Mouse (Mus musculus) ES-E14 (cell line): ENCODE results near the gene Os9. TPM values are rescaled to one million over a fixed set of nuclear protein-coding genes. Genes with fewer than 3 reads are reported as not detected.
"Not testable (repeated sequence)": the region's sequence is repeated elsewhere in the genome, so short reads cannot be mapped to it uniquely, and the experiment has no call there.

Source experiments
- DNase-seq: peaks from one replicate; pipeline ENCODE4 v3.0.0-alpha.2; 2013; ENCODE audit warnings: low read depth, low spot score
- H3K27ac ChIP-seq: 2 replicates; pipeline ENCODE4 v1.5.1; 2012; ENCODE audit warnings: low read depth, mild to moderate bottlenecking, low read length, moderate library complexity, mixed read lengths; ENCODE audit not compliant: poor library complexity, insufficient read depth, severe bottlenecking
- H3K36me3 ChIP-seq: 2 replicates; pipeline ENCODE4 v1.6.1; 2012; ENCODE audit warnings: mild to moderate bottlenecking, low read length, moderate library complexity, mixed read lengths; ENCODE audit not compliant: control insufficient read depth, poor library complexity, insufficient read depth, severe bottlenecking
- H3K4me1 ChIP-seq, 2 experiments: fragments of 150-350 bp in 1 of 2; sonication (generic) in 1 of 2; 2 replicates each; pipeline ENCODE4 v1.6.1; 2012; ENCODE audit warnings: low read length in 2 of 2, mild to moderate bottlenecking in 1 of 2, mixed read lengths in 1 of 2; ENCODE audit not compliant: control insufficient read depth in 2 of 2, insufficient read depth in 2 of 2, poor library complexity in 1 of 2
- H3K4me3 ChIP-seq, 2 experiments: fragments of 150-350 bp in 1 of 2; sonication (generic) in 1 of 2; 2 replicates each; pipeline ENCODE4 v1.5.1; 2012; ENCODE audit warnings: low read length in 2 of 2, low read depth in 1 of 2, mild to moderate bottlenecking in 1 of 2, mixed read lengths in 1 of 2; ENCODE audit not compliant: insufficient read depth in 1 of 2, poor library complexity in 1 of 2, severe bottlenecking in 1 of 2
- H3K9ac ChIP-seq: 2 replicates; pipeline ENCODE4 v1.6.1; 2012; ENCODE audit warnings: low read depth, mild to moderate bottlenecking, low read length, mixed read lengths; ENCODE audit not compliant: poor library complexity, insufficient read depth, severe bottlenecking
- H3K9me3 ChIP-seq: fragments of 150-350 bp; sonication (generic); 2 replicates; pipeline ENCODE4 v1.6.1; 2012; ENCODE audit warnings: low read depth, mild to moderate bottlenecking, low read length; ENCODE audit not compliant: control insufficient read depth, insufficient read depth
- CHD2 ChIP-seq: IDR thresholded peaks from 2 replicates; pipeline ENCODE4 v1.6.1; 2014; ENCODE audit warnings: mild to moderate bottlenecking, low read depth, low read length, inconsistent platforms
- HCFC1 ChIP-seq: IDR thresholded peaks from 2 replicates; pipeline ENCODE4 v1.6.1; 2012; ENCODE audit warnings: low read length, inconsistent platforms, borderline replicate concordance; ENCODE audit not compliant: insufficient read depth
- MAFK ChIP-seq: IDR thresholded peaks from 2 replicates; pipeline ENCODE4 v1.6.1; 2014; ENCODE audit warnings: mild to moderate bottlenecking, low read depth, low read length, inconsistent platforms; ENCODE audit not compliant: insufficient read depth
- ZC3H11A ChIP-seq: IDR thresholded peaks from 2 replicates; pipeline ENCODE4 v1.6.1; 2012; ENCODE audit warnings: low read depth, mild to moderate bottlenecking, inconsistent platforms, low read length, borderline replicate concordance
- ZNF384 ChIP-seq: IDR thresholded peaks from 2 replicates; pipeline ENCODE4 v1.6.1; 2012; ENCODE audit warnings: low read depth, low read length, inconsistent platforms
- in situ Hi-C, 2 experiments: fragments of 600-800 bp; cut with MboI; formaldehyde crosslinking; loops; one replicate each; pipeline ENCODE4 v1.15.1; 2025; ENCODE audit warnings: low sequenced_read_pairs in 2 of 2, inconsistent platforms in 1 of 2; ENCODE audit not compliant: unreplicated experiment in 2 of 2
- total RNA-seq: library from RNA; depleted of rRNA; stranded (reverse); fragments of 300-350 nt; gene quantifications from 2 replicates; pipeline ENCODE4 v1.2.3, GENCODE M21; 2012

Gene Os9
- total RNA-seq, 1 experiment: 29.4 TPM

GRCm38 (mm10) chr10:127164190-127164589 is 43.3 kb upstream of the Os9 start:
- H3K9ac ChIP-seq: no peak overlapping the region
- DNase-seq: no peak
- no peak overlapping the region for H3K27ac ChIP-seq
- H3K4me3 ChIP-seq: no peak overlapping the region
- H3K36me3 ChIP-seq: no peaks in the 10 kb centered on the region
- no peaks in the 10 kb centered on the region for H3K9me3 ChIP-seq
- TF ChIP-seq MAFK: no peak
- H3K4me1 ChIP-seq: peaks cover 2 to 3% of the 10 kb centered on the region in 2 experiments; a peak in 2 of 4 replicates
- in situ Hi-C loops: no loop called here

GRCm38 (mm10) chr10:127162771-127163261 is 41.9 kb upstream of the Os9 start:
- H3K27ac ChIP-seq, DNase-seq, H3K9ac ChIP-seq, in situ Hi-C loops, H3K9me3 ChIP-seq, H3K4me1 ChIP-seq, H3K4me3 ChIP-seq, H3K36me3 ChIP-seq: not testable (repeated sequence)

GRCm38 (mm10) chr10:127160728-127161127 is 39.8 kb upstream of the Os9 start:
- Histone ChIP-seq H3K9me3 (no peaks in the 10 kb centered on the region), H3K4me3 (no peak overlapping the region), H3K36me3 (no peaks in the 10 kb centered on the region), H3K27ac (no peak overlapping the region), H3K9ac (no peak overlapping the region), H3K4me1 (peaks cover 2% of the 10 kb centered on the region in 2 experiments; a peak in 2 of 4 replicates)
- in situ Hi-C loops: no loop called here
- DNase-seq: no peak
- TF ChIP-seq ZNF384 (no peak), MAFK (no peak), ZC3H11A (no peak), CHD2 (no peak), HCFC1 (no peak)

DNA sequence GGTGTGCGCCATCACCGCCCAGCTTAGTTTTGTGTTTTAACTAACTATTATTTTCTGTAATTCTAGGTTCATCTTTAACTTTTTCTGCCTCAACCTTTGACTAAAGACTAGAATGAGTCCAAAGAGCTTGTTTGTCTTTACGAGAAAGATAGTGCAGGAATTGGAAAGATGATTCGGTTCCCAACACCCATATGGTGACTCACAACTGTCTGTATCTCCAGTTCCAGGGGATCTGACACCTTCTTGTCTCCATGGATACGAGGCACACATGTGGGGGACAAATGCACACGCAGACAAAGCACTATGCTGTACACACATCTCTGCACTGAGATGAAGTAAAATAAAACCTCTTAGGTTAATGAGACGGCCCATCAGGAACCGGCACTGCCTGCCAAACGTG is 39.1 kb upstream of the Os9 start:
- TF ChIP-seq ZC3H11A (no peak), ZNF384 (no peak), HCFC1 (no peak), CHD2 (no peak), MAFK (no peak)
- no peak overlapping the region for H3K27ac ChIP-seq
- H3K36me3 ChIP-seq: no peaks in the 10 kb centered on the region
- H3K9me3 ChIP-seq: no peaks in the 10 kb centered on the region
- H3K4me3 ChIP-seq: no peak overlapping the region
- no peak overlapping the region for H3K9ac ChIP-seq
- in situ Hi-C loops: no loop called here
- DNase-seq: no peak
- peaks cover 2% of the 10 kb centered on the region in 2 experiments; a peak in 2 of 4 replicates for H3K4me1 ChIP-seq

DNA sequence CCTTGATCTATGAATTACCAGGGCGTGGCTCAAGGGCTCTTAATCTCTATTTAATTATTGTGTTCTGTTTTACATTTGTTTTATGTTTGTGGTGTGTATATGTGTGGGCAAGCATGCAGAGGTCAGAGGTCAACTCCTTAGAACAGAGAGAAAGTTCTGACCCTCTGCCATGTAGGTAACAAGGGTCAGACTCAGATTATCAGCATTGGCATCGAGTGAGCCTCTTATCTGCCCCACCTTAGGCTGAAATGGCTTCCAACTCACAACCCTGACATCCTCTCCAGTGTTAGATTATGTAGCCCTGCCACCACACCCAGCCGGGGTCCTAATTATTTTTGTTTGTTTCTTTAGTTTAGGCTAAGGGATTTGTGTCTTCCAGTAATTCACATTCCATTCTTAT is 37.5 kb upstream of the Os9 start:
- no peaks in the 10 kb centered on the region for H3K9me3 ChIP-seq
- in situ Hi-C loops: no loop called here
- TF ChIP-seq MAFK: no peak
- no peak for TF ChIP-seq ZC3H11A
- no peak for TF ChIP-seq ZNF384
- no peak for TF ChIP-seq HCFC1
- no peak overlapping the region for H3K27ac ChIP-seq
- H3K4me1 ChIP-seq: peaks cover 0 to 2% of the 10 kb centered on the region in 2 experiments; a peak in 1 of 4 replicates
- H3K36me3 ChIP-seq: no peaks in the 10 kb centered on the region
- H3K4me3 ChIP-seq: no peak overlapping the region
- no peak for DNase-seq
- H3K9ac ChIP-seq: no peak overlapping the region
